Mouse (Mus musculus) bone marrow, adult 2 months (tissue): ENCODE data around the gene Gm13090. TPM values are rescaled to one million over a fixed set of nuclear protein-coding genes. Genes with fewer than 3 reads are reported as not detected.
A peak's percentile ranks its signal among the peaks of the same experiment; 100 is the strongest.

ENCODE experiments used
- H3K27ac ChIP-seq: fragments of 200-500 bp; 2 replicates; pipeline ENCODE4 v1.5.1; 2012; ENCODE audit warnings: low read depth, mild to moderate bottlenecking, control low read depth, inconsistent platforms, low read length; ENCODE audit not compliant: control insufficient read depth, poor library complexity, insufficient read depth
- H3K4me1 ChIP-seq: fragments of 200-500 bp; 2 replicates; pipeline ENCODE4 v1.6.1; 2011; ENCODE audit warnings: low read length; ENCODE audit not compliant: control insufficient read depth, insufficient read depth
- H3K4me3 ChIP-seq: fragments of 200-500 bp; replicated peaks from 2 replicates; pipeline ENCODE3; 2011; ENCODE audit warnings: mild to moderate bottlenecking, low read depth, low read length, control low read depth; ENCODE audit not compliant: control insufficient read depth
- CTCF ChIP-seq: fragments of 200-500 bp; IDR thresholded peaks from 2 replicates; pipeline ENCODE4 v1.5.1; 2011; ENCODE audit warnings: low read length, control low read depth; ENCODE audit not compliant: control insufficient read depth, insufficient read depth
- POLR2A ChIP-seq: fragments of 200-500 bp; IDR thresholded peaks from 2 replicates; pipeline ENCODE4 v1.6.1; 2011; ENCODE audit warnings: low read depth, mild to moderate bottlenecking, control low read depth, low read length, borderline replicate concordance; ENCODE audit not compliant: control insufficient read depth
- whole genome bisulfite sequencing: fragments of 180-500 bp; shearing (Covaris S2); methylation state at CpG from one replicate; pipeline ENCODE4 v1.1.7; 2018; 5-methylcytosine and 5-hydroxymethylcytosine counted together
- polyA plus RNA-seq: library from polyadenylated mRNA; stranded (reverse); fragments of >200 nt; gene quantifications from 2 replicates; pipeline ENCODE4 v1.2.4, GENCODE M21; 2011; ENCODE audit warnings: low replicate concordance; ENCODE audit not compliant: missing spikeins, insufficient read depth, insufficient read length

Gm13090 gene
- polyA plus RNA-seq, 1 experiment: not detected

DNA sequence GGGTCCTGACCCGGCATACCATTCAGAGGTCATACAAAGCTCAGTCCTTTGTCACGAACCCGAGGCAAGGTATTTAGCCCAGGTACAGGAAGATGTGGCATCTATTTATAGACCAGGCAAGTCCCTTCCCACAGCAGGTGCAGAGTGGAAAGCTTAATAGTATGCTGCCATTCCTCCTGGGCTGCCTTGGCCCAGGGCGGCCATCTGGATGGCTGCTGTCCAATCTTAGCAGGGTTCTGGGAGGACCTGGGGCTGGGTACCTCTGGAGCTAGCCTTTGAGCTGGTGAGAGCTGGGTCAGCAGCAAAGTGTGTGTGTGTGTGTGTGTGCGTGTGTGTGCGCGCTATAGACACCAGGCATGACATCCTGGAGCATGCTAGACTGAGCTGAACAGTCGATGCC lies 46.1 kb downstream of the Gm13090 start:
- Histone ChIP-seq H3K4me3 (no peak overlapping the region), H3K4me1 (no peaks in the 10 kb centered on the region), H3K27ac (no peak overlapping the region)
- WGBS: 73% methylated on average over 8 of the region's 8 CpGs
- no peak for TF ChIP-seq POLR2A
- TF ChIP-seq CTCF: no peak

DNA sequence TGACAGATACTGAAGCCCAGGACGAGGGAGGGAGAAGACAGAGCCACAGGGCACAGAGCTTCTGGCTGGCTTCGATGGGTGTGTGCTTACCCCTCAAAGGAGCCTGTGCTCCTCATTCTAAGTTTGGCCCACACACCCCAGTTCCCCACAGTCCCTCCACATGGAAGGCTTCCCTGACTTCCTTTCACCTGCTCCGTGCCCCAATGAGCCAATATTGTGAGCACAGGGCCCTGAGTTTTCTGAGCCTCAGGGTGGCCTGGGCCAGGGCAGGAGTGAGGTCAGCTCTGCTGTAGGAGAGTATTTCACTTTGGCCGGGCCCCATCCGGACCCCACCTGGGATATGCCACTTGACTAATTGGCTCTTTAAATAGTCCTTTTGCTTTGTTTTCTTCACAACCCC lies 48.3 kb downstream of the Gm13090 start:
- no peak for TF ChIP-seq CTCF
- TF ChIP-seq POLR2A: no peak
- WGBS: 70% methylated on average over 5 of the region's 5 CpGs

DNA sequence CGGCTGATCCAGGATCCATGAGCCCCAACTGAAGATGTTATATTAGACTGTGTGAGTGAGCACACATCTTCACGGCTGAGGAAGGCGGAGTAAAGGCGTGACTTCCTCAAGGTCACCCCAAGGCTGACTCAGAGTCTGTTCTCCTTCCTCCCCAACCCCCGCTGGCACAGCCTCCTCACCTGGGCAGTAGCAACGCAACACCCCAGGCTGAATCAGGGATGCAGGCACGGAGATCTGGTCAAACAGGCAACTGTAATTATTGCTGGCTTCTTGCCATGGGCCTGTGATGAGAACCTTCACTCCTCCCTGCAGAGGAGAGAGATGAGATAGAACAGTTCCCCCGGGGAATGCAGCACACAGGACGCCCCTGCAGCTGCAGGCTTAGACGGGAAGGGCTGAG lies 48.8 kb downstream of the Gm13090 start:
- 15% methylated on average over 10 of the region's 10 CpGs for WGBS
- H3K27ac ChIP-seq: no peak overlapping the region
- no peak for TF ChIP-seq CTCF
- TF ChIP-seq POLR2A: no peak
- H3K4me1 ChIP-seq: no peaks in the 10 kb centered on the region
- H3K4me3 ChIP-seq: no peak overlapping the region

More for the DNA sequence above, 48.3 kb downstream of the Gm13090 start:
- no peak overlapping the region for H3K4me3 ChIP-seq
- H3K27ac ChIP-seq: no peak overlapping the region
- H3K4me1 ChIP-seq: no peaks in the 10 kb centered on the region

DNA sequence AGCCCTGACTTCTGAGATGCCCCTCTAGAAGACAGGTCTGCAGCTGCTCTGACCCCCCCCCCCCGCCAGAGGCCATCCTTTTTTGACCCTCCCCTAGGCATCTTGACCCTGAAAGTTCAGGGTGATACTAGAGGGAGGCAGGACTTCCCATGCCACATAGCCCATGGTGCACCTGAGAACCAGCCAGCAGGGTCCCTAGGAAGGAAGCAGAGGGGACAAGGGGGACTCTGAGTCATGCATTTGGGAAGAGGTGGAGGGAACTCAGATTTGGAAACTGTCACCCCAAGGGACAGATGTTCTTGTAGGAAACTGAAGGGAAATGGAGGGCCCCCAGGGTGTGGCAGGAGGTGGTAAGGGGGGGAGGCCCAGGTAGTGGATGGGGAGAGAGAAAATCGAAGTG lies 49.2 kb downstream of the Gm13090 start:
- Histone ChIP-seq H3K4me3 (no peak overlapping the region), H3K4me1 (no peaks in the 10 kb centered on the region), H3K27ac (no peak overlapping the region)
- WGBS: 13% methylated on average over 2 of the region's 2 CpGs
- TF ChIP-seq POLR2A (no peak), CTCF (no peak)

DNA sequence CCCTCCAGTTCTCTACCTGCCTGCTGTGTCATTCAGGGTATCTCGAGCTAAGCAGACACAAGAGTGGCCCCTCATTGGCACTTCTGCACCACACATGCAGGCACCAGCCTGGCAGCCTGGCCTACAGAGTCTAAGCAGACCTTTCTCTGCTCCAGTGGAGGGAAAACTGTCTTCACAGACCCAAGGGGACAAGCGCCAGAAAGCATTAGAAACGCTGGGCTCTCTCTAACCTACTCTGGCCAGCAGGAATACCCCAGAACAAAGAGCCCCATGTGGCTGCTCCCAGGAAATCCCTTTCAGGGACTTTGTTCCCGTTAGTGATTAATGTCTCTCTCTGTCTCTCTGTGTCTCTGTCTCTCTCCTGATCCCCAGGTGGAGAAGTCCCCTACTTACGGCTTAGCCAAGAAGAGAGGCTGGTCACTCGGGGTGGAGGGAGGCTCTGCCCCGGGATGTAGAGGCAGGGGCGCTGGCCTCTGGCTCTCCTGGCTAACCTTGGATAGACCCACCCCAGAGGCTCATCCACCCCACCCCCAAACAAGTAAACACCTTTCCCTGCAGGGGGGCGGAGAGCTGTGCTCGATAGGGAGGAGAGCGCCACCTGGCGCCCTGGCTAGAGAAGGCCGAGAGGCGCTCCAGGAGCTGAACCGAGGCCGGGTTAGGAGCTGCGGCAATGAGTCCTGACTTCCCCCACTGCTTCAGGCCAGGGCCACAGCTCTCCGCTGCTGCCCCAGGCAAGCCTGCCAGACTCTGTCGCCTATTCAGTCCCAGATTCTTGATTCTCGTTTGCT lies 49.9 kb downstream of the Gm13090 start:
- peak; percentile 68 for TF ChIP-seq CTCF
- TF ChIP-seq POLR2A: no peak
- Histone ChIP-seq H3K27ac (no peak overlapping the region), H3K4me1 (no peaks in the 10 kb centered on the region), H3K4me3 (no peak overlapping the region)
- WGBS: 9% methylated on average over 20 of the region's 20 CpGs

DNA sequence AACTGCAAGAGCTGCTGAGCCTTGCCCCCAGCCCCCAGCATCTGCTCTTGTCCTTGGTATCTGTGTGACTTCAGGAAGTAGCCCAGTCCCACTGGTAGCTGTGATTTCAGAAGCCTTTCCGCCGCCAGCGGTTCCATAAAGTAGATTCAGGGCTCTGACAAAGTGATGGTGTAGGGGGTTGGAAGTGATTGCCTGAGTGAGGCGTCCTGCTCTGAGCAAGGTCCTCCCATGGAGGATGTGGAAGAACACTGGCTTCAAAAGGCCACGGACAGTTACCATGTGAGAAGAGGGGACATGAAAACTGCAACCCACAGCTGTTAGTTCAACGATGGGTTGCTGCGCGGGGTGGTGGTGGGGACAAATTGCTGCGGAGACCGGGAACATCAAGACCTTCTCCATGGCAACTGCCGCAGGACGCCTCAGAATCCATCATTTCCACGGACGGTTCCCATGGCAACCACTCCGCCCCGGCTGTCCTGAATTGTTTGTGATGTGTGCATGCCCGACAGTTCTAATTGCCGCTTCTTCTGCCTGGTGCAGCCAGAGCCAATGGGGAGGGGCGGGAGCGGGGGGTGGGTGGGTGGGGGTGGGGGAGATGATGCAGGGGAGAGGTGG lies 51.1 kb downstream of the Gm13090 start:
- Histone ChIP-seq H3K4me3 (no peak overlapping the region), H3K27ac (no peak overlapping the region), H3K4me1 (no peaks in the 10 kb centered on the region)
- no peak for TF ChIP-seq CTCF
- no peak for TF ChIP-seq POLR2A
- WGBS: 15% methylated on average over 20 of the region's 20 CpGs

Other genes starting within 250 kb of the Gm13090 start
- gene Errfi1, start 235.7 kb upstream of the Gm13090 start, polyA plus RNA-seq: 7.3 and 14.7 TPM in 2 replicates
- 73.9 and 121 TPM in 2 replicates for gene Park7, start 175.1 kb upstream of the Gm13090 start, polyA plus RNA-seq
- gene Tnfrsf9, start 175.0 kb upstream of the Gm13090 start, polyA plus RNA-seq: not detected in 2 replicates
- gene Uts2, start 92.5 kb upstream of the Gm13090 start, polyA plus RNA-seq: not detected in 2 replicates
- gene Per3, start 44.9 kb upstream of the Gm13090 start, polyA plus RNA-seq: 5.8 and 6.7 TPM in 2 replicates
- gene Vamp3, start 31.6 kb upstream of the Gm13090 start, polyA plus RNA-seq: 27.1 and 45.0 TPM in 2 replicates